Mouse (Mus musculus) layer of hippocampus, adult 2 months (tissue): Measurements from ENCODE around the gene Tax1bp3. TPM values are rescaled to one million over a fixed set of nuclear protein-coding genes. Genes with fewer than 3 reads are reported as not detected.

Experiments used
- DNase-seq, 2 experiments: peaks; one replicate each; pipeline ENCODE4 v3.0.0; 2022; ENCODE audit warnings: low spot score in 2 of 2
- H3K27ac ChIP-seq: fragments of 200-600 bp; 2 replicates; pipeline ENCODE4 v1.8.1; 2022
- H3K4me3 ChIP-seq: fragments of 200-600 bp; 2 replicates; pipeline ENCODE4 v1.8.1; 2022; ENCODE audit warnings: mild to moderate bottlenecking
- CTCF ChIP-seq: fragments of 200-600 bp; conservative IDR thresholded peaks from 2 replicates; pipeline ENCODE4 v1.8.1; 2022; ENCODE audit warnings: antibody characterized with exemption, mild to moderate bottlenecking, moderate library complexity
- total RNA-seq, 2 experiments: library from RNA; stranded (reverse); gene quantifications; 2 replicates each; pipeline ENCODE4 v1.2.3; 2021

Gene Tax1bp3
- total RNA-seq, 2 experiments from 2014 or later = 9.2 TPM

DNA sequence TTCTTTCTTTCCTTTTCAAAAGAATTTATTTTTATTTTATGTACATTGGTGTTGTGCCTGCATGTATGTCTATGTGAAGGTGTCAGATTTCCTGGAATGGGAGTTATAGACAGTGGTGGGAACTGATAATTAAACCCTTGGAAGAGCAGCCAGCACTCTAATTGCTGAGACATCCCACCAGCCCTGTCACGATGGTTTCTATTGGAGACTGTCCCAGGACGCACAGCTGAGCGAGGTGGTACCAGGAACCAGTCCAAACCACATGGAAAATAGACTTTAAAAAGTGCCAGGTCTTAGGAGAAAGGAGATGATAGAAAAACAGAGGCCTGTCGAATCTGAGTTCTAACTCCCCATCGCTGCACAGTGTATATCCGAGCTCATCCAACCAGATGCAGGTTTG is 21.8 kb upstream of the Tax1bp3 start:
- peak in 1 of 2 experiments; percentile 60 for DNase-seq
- Histone ChIP-seq H3K4me3 (no peak overlapping the region), H3K27ac (peak overlapping the region; percentile 28; the same call in 1 of the 2 replicates)
- TF ChIP-seq CTCF = no peak

DNA sequence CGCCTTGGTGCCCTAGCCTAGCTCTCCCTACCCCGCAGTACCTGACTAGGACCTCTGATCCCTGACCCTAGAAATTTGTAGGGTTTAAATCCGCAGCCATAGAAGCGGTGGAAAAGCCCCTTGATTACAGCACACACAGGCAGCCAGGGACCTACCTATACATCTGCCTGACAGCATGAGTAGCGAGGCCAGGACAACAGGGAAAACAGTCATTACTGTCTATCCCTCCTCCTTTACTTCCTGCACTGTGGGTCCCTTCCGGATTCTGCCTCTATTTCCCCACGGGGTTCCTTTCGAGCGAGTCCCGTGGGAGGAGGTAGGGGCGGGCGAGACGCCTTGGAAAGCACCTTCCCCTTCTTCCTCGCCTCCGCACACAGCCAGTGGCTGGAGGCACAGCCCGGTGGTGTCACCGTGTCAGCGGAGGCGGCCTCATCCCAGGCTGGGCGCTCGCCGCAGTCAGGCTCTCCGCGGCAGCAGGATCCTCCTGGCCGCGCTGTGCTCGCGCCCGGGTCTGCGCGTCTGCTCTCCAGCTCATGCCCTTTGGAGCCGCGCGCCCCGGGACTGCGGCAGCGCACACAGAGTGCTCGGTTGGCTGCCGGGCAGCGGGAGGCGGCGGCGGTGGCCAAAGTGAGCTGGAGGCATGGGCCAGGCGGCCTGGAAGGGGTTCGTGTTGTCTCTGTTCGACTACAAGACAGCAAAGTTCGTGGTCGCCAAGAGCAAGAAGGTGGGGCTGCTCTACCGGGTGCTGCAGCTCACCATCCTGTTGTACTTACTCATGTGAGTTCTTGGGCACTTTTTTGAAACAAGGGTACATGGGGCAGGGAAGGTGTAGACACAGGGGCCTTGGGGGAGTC is 16.7 kb upstream of the Tax1bp3 start, which contains the start of gene P2rx5:
P2rx5 (plus strand) TSS at position 465 of the 854 bp plus-strand sequence.
- TF ChIP-seq CTCF = no peak
- DNase-seq = no peak
- H3K27ac ChIP-seq = peak within 1 kb of the TSS; percentile 48; the same call in 1 of the 2 replicates
- peak within 1 kb of the TSS; percentile 50 for H3K4me3 ChIP-seq

DNA sequence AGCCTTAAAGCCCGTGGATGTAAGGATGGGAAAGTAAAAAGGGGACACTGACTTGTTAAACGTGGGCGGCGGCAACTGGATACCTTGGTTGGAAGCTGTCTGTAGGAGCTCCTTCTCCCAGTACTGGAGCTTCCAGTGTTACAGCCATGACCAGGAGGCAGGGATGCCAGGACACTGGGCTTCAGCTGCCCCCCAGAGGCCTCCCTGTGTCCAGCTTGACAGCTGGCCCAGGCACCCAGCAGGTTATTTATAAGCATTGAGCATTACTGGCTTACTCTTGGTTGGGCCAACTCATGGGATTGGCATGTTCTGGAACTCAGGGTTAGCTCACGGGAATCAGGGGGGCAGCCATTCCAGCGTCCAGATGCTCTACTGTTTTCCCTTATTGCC is 16.1 kb upstream of the Tax1bp3 start:
- TF ChIP-seq CTCF = no peak
- peak overlapping the region; percentile 50 for H3K4me3 ChIP-seq
- no peak overlapping the region for H3K27ac ChIP-seq
- no peak for DNase-seq

DNA sequence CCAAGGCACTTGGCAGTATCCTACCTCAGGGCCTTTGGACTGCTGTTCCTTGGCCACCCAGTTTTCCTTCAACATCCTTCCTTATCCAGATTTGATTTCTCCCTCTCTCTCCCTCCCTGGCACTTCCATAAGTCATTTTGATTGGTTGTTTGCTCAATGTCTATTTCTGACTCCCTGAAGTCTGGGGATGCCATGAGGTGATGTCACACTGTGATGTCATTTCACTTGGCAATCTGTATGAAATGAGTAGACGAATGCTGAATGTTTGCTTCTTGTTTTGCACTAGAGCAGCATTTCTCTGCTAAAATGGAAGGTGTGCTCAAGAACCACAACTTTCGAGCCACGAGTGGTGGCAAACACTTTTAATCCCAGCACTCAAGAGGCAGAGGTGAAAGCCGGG is 15.3 kb upstream of the Tax1bp3 start:
- Histone ChIP-seq H3K27ac (no peak overlapping the region), H3K4me3 (no peak overlapping the region)
- TF ChIP-seq CTCF = no peak
- DNase-seq = no peak

DNA sequence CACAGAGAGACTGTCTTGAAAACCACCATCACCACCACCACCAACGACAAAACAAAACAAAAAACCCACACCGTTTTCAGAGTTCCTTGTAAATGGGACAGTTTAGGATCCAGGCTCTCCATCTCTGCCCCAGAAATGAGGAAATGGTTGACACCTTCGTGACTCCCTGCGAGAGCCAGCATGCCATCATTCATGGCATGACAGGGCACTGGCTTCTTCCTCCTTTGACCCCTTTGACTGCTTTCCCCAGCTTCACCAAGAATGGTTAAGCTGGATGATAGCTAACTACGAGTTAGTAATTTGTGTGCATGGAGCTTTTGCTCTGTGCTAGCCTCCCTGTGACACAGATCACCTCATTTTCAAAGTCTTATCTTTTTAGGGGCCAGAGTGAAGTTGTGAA is 14.6 kb upstream of the Tax1bp3 start:
- no peak for DNase-seq
- no peak overlapping the region for H3K27ac ChIP-seq
- TF ChIP-seq CTCF = no peak
- H3K4me3 ChIP-seq = no peak overlapping the region

DNA sequence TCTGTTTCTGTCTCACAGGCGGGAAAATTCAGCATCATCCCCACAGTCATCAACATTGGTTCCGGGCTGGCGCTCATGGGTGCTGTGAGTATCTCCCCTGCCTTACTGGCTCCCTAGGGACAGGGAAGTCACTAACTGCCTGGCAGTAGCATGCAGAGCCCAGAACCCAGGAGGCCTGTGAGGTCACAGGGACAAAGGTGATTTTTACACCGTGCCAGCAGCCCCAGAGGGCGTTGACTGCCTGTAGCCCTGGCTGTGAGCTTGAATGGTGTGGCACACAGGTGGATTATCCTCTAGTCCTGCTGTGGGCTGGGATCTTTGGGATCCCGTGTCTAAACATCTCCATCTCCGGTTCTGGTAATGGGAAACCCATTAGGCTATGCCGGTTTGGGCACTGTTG is 8.8 kb upstream of the Tax1bp3 start:
- no peak for TF ChIP-seq CTCF
- DNase-seq = no peak
- no peak overlapping the region for H3K27ac ChIP-seq
- no peak overlapping the region for H3K4me3 ChIP-seq

DNA sequence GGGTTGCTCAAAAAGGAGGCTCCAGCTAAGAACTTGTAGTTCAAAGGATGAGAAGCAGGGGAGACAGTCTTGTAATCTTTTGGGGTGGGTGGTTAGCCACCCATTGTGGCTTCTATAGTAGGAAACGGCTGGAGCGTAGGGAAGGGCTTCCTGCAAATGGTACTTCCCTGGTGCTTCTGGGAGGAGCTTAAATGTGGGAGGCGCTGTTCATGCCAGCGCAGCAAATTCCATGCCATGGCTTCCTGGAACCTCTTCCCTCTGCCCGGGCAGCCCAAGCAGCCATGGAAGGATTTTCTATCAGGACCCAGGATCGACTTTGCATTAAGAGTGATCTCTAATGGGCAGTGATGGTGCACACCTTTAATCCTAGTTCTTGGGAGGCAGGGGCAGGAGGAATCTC is 8.3 kb upstream of the Tax1bp3 start:
- Histone ChIP-seq H3K27ac (no peak overlapping the region), H3K4me3 (no peak overlapping the region)
- DNase-seq = no peak
- TF ChIP-seq CTCF = no peak

DNA sequence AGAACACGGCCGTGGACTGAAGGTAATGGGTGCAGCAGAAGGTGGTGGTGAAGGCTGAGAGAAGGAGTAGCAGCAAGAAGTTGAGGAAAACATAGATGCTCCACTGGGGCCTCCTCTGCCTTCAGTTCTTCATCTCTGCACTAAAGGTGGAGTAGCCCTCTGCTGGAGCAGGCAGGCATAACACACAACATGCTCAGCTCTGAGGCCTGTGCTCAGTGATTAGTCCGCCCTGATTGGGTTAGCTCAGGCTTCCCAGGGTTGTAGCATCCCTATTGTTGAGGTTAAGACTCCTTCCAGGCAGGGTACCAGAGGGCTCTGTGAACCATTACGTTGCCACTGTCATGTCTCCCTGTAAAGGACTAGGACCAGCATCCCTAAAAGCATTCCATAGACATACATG is 7.7 kb upstream of the Tax1bp3 start:
- H3K27ac ChIP-seq = no peak overlapping the region
- TF ChIP-seq CTCF = peak; percentile 83
- peak; percentile 66 to 69 for DNase-seq
- no peak overlapping the region for H3K4me3 ChIP-seq

DNA sequence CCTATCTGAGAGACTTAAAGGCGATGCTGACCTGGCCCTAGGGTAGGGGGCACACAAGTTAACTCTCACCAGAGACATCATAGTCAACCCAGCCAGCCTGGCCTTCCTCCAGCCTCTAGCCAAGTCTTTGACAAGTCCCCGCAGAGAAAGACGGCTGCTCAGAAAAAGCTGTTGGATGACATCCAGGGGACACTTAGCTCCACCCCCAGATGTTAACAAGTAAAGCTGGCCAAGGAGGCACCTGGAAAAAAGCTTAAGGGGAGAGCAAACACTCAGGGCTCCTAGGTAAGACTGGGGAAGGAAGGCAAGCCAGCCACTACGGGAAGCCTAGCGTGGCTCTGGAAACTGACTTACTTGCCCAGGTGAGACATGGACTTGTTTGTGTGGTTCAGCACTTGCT is 4.7 kb upstream of the Tax1bp3 start:
- no peak for DNase-seq
- Histone ChIP-seq H3K27ac (no peak overlapping the region), H3K4me3 (no peak overlapping the region)
- TF ChIP-seq CTCF = no peak

DNA sequence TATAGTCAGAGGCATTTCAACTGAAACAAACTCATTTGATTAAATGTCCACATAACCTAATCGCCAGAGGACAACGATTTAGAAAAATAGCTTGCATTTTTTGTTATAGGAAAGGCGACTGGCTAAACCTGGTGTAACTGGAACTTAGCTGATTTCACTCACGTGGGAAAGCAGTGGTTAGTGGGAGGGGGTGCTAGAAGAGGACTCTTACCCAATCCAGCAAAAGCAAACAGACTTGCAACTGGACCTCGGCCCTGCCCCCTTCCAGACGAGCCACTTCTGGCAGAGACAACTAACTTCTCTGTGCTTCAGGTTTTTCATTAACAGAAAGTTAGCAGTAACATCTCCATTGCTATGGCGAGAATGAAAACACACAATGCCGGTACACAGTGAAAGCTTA is 1.3 kb upstream of the Tax1bp3 start:
- peak overlapping the region; percentile 89 for H3K4me3 ChIP-seq
- no peak overlapping the region for H3K27ac ChIP-seq
- DNase-seq = no peak
- TF ChIP-seq CTCF = no peak

DNA sequence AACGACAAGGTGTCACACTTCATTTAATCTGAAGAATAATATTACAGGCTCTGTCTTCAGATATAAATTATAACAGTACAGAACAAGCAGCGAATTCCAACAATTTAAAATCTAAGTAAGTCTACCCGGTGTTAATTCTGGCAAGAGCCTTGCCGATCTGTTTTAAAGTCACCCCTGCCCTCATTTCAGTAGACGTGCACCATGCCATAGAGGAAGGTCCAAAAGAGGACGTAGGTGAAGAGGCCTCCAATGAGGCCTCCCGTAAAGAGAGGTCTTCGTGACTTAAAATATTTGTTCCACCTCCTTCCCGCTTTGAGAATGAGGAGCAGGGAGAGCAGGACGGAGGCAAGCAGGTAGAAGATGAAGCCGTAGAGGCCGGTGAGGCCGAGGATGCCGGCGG is 697 bp upstream of the Tax1bp3 start:
- Histone ChIP-seq H3K27ac (peak overlapping the region; percentile 90), H3K4me3 (peak overlapping the region; percentile 89)
- no peak for DNase-seq
- no peak for TF ChIP-seq CTCF

DNA sequence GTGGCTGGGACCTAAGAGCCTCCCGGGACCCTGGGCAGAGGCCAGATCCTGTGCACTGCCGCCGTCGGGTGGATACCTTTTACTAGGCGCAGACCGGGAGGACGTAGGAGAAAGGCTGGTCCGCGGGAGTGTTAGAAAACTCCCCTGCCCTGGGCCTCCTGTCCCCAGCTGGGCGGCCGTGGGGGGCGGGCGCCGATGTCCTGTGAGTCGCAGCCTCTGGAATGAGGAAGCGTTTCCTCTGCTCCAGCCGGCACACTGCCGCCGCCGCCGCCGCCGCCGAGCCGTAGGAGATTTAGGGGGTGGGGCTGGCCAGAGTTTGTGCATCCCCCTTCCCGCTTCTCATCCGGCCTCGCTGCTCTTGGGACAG is 609 bp downstream of the Tax1bp3 start:
- Histone ChIP-seq H3K27ac (peak overlapping the region; percentile 90), H3K4me3 (peak overlapping the region; percentile 89)
- TF ChIP-seq CTCF = no peak
- no peak for DNase-seq

DNA sequence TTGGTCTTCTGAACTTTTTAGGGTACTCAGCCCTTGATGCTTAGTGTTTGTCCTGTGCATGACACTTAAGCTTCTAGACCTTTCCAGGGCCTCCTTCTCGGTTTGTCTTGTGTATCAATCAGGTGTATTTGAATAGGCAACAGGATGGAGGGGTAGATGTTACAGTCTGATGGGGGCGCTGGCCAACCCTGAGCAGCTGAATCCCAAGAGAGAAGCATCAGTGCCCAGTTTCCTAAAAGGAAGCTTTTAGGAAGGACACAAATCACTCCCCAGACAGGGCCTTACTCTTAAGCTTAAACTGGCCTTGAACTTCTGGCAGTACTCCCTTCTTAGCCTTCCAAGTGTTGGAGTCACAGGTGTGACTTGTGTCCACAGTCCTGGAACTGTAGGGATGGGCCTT is 1.0 kb downstream of the Tax1bp3 start:
- peak overlapping the region; percentile 90; the same call in 1 of the 2 replicates for H3K27ac ChIP-seq
- DNase-seq = no peak
- TF ChIP-seq CTCF = 0 out of 2 replicates have a peak, but pooled peaks have one; percentile 11
- H3K4me3 ChIP-seq = peak overlapping the region; percentile 89
